Mouse (Mus musculus): ENCODE data around the gene Rbm38. TPM values are rescaled to one million over a fixed set of nuclear protein-coding genes. Genes with fewer than 3 reads are reported as not detected.

Rbm38 gene
- polyA plus RNA-seq, 1 experiment = 14.5 TPM

DNA sequence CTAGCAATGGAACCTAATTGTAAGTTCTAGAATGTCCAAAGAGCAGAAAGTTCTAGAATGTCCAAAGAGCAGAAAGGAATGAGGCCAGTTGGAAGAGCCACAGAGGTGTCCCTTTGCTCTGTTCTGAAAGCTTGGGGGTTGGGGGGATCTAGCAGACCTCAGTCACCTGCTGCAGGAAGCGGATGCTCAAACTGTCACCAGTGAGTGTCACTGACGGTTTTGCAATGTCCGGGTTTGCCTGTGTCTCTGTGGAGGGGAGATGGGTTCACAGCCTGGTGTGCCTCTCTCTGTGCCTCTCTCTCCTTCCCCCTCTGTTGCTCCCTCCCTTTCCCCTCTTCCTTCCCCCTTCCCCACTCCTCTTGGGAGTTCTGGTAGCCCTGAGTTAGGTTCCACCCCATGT is 62.4 kb downstream of the Rbm38 start:
- Histone ChIP-seq H3K4me1 (ENCODE audit: control insufficient read depth, insufficient read depth, insufficient read length, low read length) (no peaks in the 10 kb centered on the region), H3K4me3 (ENCODE audit: insufficient read depth, low read depth, low read length) (no peak overlapping the region), H3K27ac (replicated peaks; ENCODE audit: low read depth, low read length) (no peak overlapping the region)

- no peak overlapping the region for H3K27ac ChIP-seq (replicated peaks; ENCODE audit: low read depth, low read length)
- H3K4me1 ChIP-seq (ENCODE audit: control insufficient read depth, insufficient read depth, insufficient read length, low read length) = no peaks in the 10 kb centered on the region
- no peak overlapping the region for H3K4me3 ChIP-seq (ENCODE audit: insufficient read depth, low read depth, low read length)
Measured at GRCm38 (mm10) chr2:173083106-173083505, 62.8 kb downstream of the Rbm38 start.

- Histone ChIP-seq H3K4me1 (ENCODE audit: control insufficient read depth, insufficient read depth, insufficient read length, low read length) (no peaks in the 10 kb centered on the region), H3K4me3 (ENCODE audit: insufficient read depth, low read depth, low read length) (no peak overlapping the region), H3K27ac (replicated peaks; ENCODE audit: low read depth, low read length) (no peak overlapping the region)
Measured at GRCm38 (mm10) chr2:173083712-173084475, 63.6 kb downstream of the Rbm38 start.

Other genes starting within 250 kb of the Rbm38 start
- gene Bmp7, start 80.2 kb upstream of the Rbm38 start, polyA plus RNA-seq (2012; ENCODE audit: insufficient read depth, insufficient read length, missing spikeins) = 0.28 and 0.29 TPM in 2 replicates
- not detected in 2 replicates for gene Spo11, start 42.8 kb upstream of the Rbm38 start, polyA plus RNA-seq (2012; ENCODE audit: insufficient read depth, insufficient read length, missing spikeins)
- 25.9 and 34.4 TPM in 2 replicates for gene Rae1, start 20.4 kb upstream of the Rbm38 start, polyA plus RNA-seq (2012; ENCODE audit: insufficient read depth, insufficient read length, missing spikeins)
- 0.55 TPM in 1 of 2 replicates, not detected in the other for gene Ctcfl, start 99.0 kb downstream of the Rbm38 start, polyA plus RNA-seq (2012; ENCODE audit: insufficient read depth, insufficient read length, missing spikeins)
- 1,317 and 1,888 TPM in 2 replicates for gene Pck1, start 132.6 kb downstream of the Rbm38 start, polyA plus RNA-seq (2012; ENCODE audit: insufficient read depth, insufficient read length, missing spikeins)
- 1.6 TPM in 1 of 2 replicates, not detected in the other for gene Zbp1, start 198.4 kb downstream of the Rbm38 start, polyA plus RNA-seq (2012; ENCODE audit: insufficient read depth, insufficient read length, missing spikeins)